Mouse (Mus musculus) small intestine, adult 2 months (tissue): ENCODE data around the gene Hnrnpk. TPM values are rescaled to one million over a fixed set of nuclear protein-coding genes. Genes with fewer than 3 reads are reported as not detected.

Source experiments
- H3K27ac ChIP-seq: fragments of 200-500 bp; 2 replicates; pipeline ENCODE4 v1.5.1; 2012; ENCODE audit warnings: low read depth, low read length, control low read depth, inconsistent platforms; ENCODE audit not compliant: insufficient read depth
- H3K27me3 ChIP-seq: fragments of 200-500 bp; 2 replicates; pipeline ENCODE4 v1.6.1; 2012; ENCODE audit warnings: mild to moderate bottlenecking, moderate library complexity, low read length, inconsistent platforms; ENCODE audit not compliant: control insufficient read depth, insufficient read depth
- H3K36me3 ChIP-seq: fragments of 200-500 bp; 2 replicates; pipeline ENCODE4 v1.6.1; 2012; ENCODE audit warnings: mild to moderate bottlenecking, low read length, control low read depth, inconsistent platforms; ENCODE audit not compliant: control insufficient read depth, insufficient read depth
- H3K4me1 ChIP-seq: fragments of 200-500 bp; 2 replicates; pipeline ENCODE4 v1.6.1; 2012; ENCODE audit warnings: low read length, inconsistent platforms, mixed read lengths; ENCODE audit not compliant: control insufficient read depth, insufficient read depth, insufficient read length
- H3K4me3 ChIP-seq: fragments of 200-500 bp; 2 replicates; pipeline ENCODE4 v1.5.1; 2012; ENCODE audit warnings: low read depth, mild to moderate bottlenecking, control low read depth, inconsistent platforms, low read length, moderate library complexity
- CTCF ChIP-seq: fragments of 200-500 bp; IDR thresholded peaks from 2 replicates; pipeline ENCODE4 v1.5.1; 2012; ENCODE audit warnings: low read depth, mild to moderate bottlenecking, control low read depth, inconsistent platforms, low read length, moderate library complexity, mixed read lengths; ENCODE audit not compliant: insufficient replicate concordance, insufficient read length; ENCODE audit errors: extremely low read depth
- POLR2A ChIP-seq: fragments of 200-500 bp; IDR thresholded peaks from 2 replicates; pipeline ENCODE4 v1.6.1; 2012; ENCODE audit warnings: low read depth, mild to moderate bottlenecking, control low read depth, inconsistent platforms, low read length, moderate library complexity
- WGBS: fragments of 180-500 bp; shearing (Covaris S2); methylation state at CpG from one replicate; pipeline ENCODE4 v1.1.7; 2018; 5-methylcytosine and 5-hydroxymethylcytosine counted together
- polyA plus RNA-seq: library from polyadenylated mRNA; depleted of rRNA; stranded (reverse); fragments of >200 nt; gene quantifications from 2 replicates; pipeline ENCODE4 v1.2.3, GENCODE M21; 2012

Hnrnpk gene
- polyA plus RNA-seq, 1 experiment, result 97.8 TPM

DNA sequence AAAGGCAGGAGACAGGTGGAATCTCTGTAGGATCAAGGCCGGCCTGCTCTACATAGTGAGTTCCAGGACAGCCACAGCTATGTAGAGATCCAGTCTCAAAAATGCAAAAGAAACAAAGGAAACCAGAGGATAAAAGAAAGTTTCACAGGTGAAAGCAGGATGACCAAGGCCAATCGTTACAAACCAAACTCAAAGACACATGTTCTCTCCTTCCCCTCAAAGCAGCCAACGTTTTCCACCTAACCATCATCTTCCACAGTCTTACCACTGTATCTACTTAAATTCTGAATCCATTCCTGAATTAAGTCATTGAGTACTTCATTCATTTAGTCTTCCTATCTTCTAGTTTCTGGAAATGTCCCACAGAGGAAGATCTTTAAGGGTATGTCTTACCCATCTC is 14.8 kb downstream of the Hnrnpk start:
- Histone ChIP-seq H3K4me3 (no peak overlapping the region), H3K27me3 (no peaks in the 10 kb centered on the region), H3K27ac (no peak overlapping the region), H3K36me3 (peaks cover 17% of the 10 kb centered on the region), H3K4me1 (peaks cover 6% of the 10 kb centered on the region)
- no peak for TF ChIP-seq POLR2A
- no peak for TF ChIP-seq CTCF
- 29% methylated on average over 3 of the region's 3 CpGs for WGBS

DNA sequence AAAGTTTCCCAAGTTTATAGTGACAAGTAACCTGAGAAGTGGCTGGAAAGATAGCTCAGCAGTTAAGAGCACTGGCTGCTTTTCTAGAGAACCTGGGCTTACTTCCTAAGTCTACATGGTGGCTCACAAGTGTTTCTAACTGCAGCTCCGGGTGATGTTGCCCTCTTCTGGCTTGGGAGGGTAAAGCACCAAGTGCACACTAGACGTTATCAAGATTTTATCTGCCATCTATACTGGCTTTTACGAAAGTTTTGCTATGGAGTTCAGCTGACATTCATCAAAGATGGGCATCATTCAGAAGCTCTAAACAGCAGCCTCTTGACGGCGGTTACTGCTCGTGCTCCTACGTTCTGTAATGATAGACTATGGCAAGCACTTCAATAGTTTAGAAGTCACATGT is 15.2 kb downstream of the Hnrnpk start:
- Histone ChIP-seq H3K4me3 (no peak overlapping the region), H3K4me1 (peaks cover 6% of the 10 kb centered on the region), H3K36me3 (peaks cover 15% of the 10 kb centered on the region), H3K27ac (no peak overlapping the region), H3K27me3 (no peaks in the 10 kb centered on the region)
- TF ChIP-seq POLR2A, result no peak
- TF ChIP-seq CTCF, result peak; percentile 57; the same call in 1 of the 2 replicates
- WGBS, result 6% methylated on average over 7 of the region's 7 CpGs

DNA sequence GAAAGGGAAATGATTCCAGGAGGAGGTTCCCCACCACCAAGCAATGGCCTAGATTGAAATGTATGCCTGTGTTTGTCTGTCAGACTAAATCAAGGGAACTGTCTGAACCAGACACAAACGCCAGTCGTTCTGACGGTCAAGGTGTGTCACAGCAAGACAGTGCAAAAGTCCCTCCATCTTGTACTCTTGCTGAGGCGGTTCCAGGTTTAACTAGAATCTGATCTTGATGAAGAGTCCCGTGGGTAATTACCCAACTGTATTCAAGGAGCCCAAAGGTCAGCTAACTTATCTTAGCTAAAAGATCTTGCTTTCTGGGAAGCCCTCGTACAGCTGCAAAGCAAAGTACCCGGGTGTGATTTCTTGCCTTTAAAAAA is 17.6 kb downstream of the Hnrnpk start:
- H3K4me1 ChIP-seq, result peaks cover 6% of the 10 kb centered on the region
- H3K36me3 ChIP-seq, result peaks cover 26% of the 10 kb centered on the region
- 25% methylated on average over 7 of the region's 7 CpGs for WGBS
- peak overlapping the region; percentile 97 for H3K27ac ChIP-seq
- no peaks in the 10 kb centered on the region for H3K27me3 ChIP-seq
- peak overlapping the region; percentile 76 for H3K4me3 ChIP-seq
- no peak for TF ChIP-seq POLR2A
- no peak for TF ChIP-seq CTCF

DNA sequence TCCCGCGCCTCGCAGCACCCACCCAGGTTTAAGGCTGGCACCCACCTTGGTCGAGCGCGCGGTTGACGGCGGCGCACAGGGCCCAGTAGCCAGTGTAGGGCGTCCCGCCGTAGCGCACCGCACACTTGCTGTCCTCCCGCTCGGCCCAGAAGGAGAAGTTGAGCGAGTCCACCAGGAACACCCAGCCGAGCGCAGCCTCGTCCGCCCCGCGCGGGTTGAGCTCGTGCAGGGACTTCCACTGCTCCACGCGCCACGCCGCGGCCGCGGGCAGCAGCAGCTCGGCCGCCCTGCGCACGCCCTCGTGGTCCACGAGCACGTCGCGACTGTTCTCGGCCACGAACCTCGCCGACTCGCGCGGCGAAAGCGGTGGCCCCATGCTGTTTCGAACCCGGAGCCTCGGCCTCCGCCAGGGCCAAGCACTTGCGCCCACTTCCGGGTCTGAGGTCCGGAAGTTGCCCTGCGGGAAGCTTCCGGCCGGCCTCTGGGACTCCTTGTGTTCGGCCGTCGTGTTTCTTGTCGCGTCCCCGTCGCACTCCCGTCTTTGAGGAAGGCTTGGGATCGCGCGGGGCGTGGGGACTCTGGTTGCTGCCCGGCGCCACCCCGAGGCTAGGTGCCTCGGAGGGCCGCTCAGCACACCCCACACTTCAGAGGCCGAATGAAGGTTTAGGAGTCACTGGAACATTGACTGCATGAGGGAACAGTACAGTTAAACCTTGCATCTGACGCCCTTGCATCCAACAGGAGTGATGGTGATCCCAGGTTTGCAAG is 18.2 kb downstream of the Hnrnpk start, which contains the start of gene 2210016F16Rik:
TSS of gene 2210016F16Rik (minus strand) at position 447 of the 768 bp plus-strand sequence.
- TF ChIP-seq POLR2A (peak; percentile 68), CTCF (no peak)
- under 1% methylated on average over 80 of the region's 80 CpGs for WGBS
- H3K27ac ChIP-seq, result peak within 1 kb of the TSS; percentile 97

DNA sequence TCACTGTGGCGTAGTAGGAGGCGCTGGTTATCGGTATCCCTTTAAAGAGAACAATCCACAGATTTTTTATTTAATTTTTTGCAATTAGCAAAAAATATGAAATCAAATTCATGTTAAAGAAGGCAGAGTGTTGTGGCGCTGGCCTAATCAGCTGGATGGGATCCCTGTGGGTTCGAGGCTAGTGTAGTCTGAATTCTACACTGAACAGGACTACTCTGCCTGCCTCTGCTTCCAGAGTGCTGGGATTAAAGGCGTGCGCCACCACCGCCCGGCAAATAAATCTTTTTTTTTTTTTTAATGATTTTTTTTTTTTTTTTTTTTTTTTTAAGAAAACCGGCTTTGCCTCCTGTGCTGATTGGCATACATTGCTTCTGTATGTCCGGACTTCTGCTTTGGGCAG is 18.8 kb downstream of the Hnrnpk start:
- TF ChIP-seq CTCF (no peak), POLR2A (no peak)
- peak overlapping the region; percentile 97 for H3K27ac ChIP-seq
- peaks cover 6% of the 10 kb centered on the region for H3K4me1 ChIP-seq
- H3K4me3 ChIP-seq, result peak overlapping the region; percentile 76
- no peaks in the 10 kb centered on the region for H3K27me3 ChIP-seq
- WGBS, result 28% methylated on average over 11 of the region's 11 CpGs
- peaks cover 28% of the 10 kb centered on the region for H3K36me3 ChIP-seq

More for the DNA sequence above, 18.2 kb downstream of the Hnrnpk start, which contains the start of gene 2210016F16Rik:
- Histone ChIP-seq H3K36me3 (peaks cover 27% of the 10 kb centered on the region), H3K27me3 (no peaks in the 10 kb centered on the region), H3K4me1 (peaks cover 6% of the 10 kb centered on the region), H3K4me3 (peak within 1 kb of the TSS; percentile 76)

DNA sequence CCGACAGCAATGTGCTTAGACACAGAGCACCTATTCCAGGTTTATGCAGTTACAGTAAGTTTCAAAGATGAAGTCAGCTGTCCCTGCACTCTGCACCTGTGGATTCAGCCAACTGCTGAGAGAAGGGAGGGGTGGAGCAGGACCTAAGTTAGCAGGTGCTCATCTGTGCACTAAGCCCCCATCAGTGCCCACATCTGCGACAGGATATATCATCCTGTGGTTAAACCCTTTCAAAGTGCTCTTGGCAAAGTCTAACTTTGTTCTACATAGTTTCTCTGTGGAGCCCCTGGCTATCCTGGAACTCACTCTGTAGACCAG is 30.0 kb downstream of the Hnrnpk start:
- peaks cover 15% of the 10 kb centered on the region for H3K4me1 ChIP-seq
- peak overlapping the region; percentile 79 for H3K27ac ChIP-seq
- no peaks in the 10 kb centered on the region for H3K36me3 ChIP-seq
- TF ChIP-seq CTCF (no peak), POLR2A (no peak)
- 0 out of 2 replicates have a peak, but pooled peaks cover 3% of the 10 kb centered on the region for H3K27me3 ChIP-seq
- WGBS, result 33% methylated on average over 2 of the region's 2 CpGs
- no peak overlapping the region for H3K4me3 ChIP-seq

DNA sequence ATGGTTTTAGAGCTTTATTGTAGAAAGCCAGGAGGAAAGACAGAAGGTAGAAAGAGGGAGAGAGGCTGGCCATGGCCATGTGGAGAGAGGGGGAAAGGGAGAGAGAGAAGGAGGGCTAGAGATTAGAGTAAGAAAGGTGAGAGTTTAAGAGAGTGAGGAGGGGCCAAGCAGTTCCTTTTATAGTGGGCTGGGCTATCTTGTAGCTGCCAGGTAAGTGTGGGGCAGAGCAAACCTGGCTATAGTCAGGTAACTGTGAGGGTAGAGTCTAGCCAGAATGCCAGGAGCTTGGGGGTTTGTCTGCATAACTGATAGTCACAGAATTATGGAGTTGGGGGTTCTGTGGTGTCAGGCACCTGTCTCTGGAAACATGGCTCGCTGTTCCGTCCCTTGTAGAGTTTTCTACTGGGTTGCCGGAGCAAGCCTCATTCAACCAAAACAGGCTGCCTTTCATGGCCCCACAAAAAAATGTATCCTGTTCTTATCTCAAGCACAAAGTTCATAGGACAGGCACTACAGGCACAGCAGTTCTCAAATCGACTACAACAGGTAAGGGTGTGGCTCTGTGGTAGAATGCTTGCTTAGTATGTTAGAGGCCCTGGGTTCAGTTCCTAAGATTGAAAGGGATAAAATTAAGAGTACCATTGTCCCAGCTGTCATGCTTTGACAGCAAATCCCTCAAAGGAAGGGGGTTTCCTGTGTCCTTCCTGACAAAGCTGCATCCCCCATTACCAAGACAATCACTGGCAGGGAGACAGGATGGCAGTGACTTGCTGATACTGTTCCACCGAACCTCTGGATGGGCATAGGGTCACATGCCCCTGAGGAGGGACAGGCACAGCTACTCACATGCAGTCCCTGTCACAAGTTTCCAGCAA is 30.6 kb downstream of the Hnrnpk start:
- no peaks in the 10 kb centered on the region for H3K36me3 ChIP-seq
- no peak overlapping the region for H3K4me3 ChIP-seq
- H3K27ac ChIP-seq, result peak overlapping the region; percentile 79
- peaks cover 15% of the 10 kb centered on the region for H3K4me1 ChIP-seq
- WGBS, result 28% methylated on average over 5 of the region's 5 CpGs
- 0 out of 2 replicates have a peak, but pooled peaks cover 3% of the 10 kb centered on the region for H3K27me3 ChIP-seq
- TF ChIP-seq CTCF (no peak), POLR2A (no peak)
